Mouse (Mus musculus): Measurements from ENCODE around the gene 1700025G04Rik.

Gene 1700025G04Rik

DNA sequence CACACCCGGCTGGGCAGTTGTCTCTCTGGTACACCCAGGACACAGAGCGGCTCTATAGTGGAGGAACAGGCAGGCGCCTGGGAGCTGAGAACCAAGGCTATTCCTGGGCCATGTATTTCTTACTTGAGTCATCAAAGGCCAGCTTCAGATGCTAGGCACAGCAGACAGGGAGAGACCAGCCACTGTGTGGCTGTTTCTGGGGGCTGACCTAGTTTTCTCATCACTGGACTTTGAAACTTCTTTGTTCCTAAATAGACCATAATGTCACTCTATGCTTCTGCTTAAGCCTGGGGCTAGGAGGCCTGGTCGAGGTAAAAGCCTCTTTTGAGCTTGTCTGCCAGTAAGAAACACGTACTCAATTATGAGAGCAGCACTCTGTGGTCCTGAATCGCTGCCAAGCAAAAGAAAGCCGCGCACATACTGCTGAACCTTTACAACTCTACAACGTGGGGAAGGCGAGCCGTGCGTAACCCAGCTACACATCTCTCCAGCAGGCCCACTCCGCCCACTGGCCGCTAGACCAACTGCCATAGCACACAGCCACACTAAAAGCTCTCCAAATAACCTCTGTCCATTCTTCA, 199.8 kb downstream of the 1700025G04Rik start:
- peak; percentile 74 for DNase-seq

DNA sequence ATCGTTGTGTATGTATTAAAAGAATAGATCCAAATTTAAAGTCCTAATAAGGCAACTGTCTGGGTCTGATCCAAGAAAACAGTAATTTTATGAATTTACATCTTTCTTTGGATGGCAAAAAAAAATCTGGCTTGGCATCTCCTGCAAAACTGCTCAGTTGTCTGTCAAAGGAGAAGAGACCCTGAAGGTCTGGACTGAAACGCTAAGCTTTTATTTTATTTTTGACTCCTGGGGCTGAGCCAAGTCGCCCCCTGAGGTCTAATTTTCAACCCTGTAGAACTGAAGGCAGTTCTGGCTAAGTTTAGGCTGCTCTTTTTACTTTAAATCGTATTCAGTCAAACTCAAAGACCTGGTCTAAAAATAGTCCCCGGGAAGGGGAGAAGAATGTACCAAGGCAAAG, 202.3 kb downstream of the 1700025G04Rik start:
- no peak for DNase-seq

DNA sequence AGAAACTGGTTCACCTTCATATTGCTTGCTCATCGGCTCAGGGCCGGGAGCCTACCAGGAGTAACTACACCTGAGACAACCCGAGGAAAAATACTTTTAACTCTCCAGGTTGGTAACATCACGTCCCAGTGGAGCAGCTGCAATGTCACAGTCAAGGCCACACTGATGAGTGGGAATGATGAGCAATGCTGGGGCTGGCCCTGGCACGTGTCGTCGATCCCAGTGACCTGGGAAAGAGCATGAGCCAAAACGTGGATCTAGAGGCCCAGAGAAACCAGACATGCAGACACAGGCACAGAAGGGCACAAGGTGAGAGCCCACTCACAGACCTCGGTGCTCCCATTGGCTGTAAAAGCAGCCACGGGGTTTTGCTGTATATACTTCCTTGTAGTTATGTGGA, 202.8 kb downstream of the 1700025G04Rik start:
- DNase-seq: no peak

DNA sequence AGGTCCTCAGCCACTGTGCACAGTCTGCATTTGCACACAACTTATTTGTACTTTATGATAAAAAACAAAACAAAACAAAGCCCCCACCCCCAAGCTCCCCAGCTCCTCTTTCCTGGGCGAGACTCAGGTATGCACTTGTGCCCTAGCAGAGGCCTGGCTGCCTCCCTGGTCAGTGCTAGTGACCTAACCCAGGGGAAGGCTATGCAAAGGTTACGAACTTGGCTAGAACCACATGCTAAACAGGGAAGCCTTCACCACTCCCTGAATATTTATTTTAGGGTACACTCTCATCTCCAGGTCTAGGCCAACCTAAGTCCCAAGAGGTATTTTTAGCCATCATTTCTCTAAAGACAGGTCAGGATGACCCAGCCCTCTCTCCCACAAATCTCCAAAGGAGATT, 203.8 kb downstream of the 1700025G04Rik start:
- no peak for DNase-seq

DNA sequence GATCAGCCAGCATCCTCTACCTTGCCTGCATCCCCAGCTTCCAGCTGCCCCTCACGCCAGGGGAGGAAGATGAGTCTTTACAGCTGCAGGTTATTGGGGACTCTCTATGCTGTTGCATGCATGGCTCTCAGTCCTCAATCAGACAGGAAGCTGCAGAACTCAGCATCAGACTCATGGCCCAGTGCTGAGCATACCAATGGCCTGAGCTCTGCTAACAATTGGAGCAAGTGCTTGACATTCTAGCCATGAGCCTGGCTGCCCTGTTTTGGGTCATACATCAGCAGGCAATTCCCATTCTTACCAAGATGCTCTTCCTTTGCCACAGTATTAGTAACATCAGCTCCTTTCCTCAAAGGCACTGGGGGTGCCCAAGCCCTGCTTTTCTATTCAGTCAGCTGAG, 208.7 kb downstream of the 1700025G04Rik start:
- no peak for DNase-seq

DNA sequence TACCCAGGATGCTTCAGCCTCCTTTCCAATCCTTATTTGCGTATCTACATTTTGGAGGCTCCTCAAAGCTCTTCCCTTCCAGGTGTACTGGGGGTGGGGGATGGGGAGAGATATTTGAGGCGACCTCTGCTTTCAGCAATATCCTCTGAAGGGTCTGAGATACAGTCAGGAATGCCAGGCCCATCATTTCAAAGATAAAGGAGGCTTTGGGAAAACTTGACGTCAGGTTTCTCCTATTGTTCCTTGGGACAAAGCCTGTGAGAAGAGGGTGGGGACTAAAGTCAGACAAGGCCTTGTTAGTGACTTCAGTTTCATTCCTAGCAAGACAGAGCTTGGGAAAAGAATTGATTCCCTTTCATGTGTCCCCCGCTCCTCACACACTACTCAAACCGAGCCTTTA, 209.2 kb downstream of the 1700025G04Rik start:
- no peak for DNase-seq

DNA sequence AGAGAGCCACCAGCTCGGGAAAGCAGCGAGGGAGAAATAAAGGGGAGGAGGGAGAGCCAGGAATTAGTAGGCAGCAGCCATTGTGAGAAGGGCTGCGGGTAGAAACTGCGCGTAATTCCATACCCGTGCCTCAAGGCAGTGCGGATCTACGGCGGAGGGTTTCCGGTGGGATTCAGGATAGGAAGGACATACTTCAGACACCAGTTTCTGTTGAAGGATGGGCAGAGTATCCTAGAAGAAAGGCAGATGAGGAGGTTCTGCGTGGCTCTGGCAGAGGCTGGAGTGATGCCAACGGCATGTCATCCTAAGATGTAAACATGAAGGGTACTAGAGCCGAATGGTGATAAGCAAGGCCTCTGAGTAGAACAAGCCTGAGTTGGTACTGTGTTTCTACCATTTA, 210.0 kb downstream of the 1700025G04Rik start:
- no peak for DNase-seq

DNA sequence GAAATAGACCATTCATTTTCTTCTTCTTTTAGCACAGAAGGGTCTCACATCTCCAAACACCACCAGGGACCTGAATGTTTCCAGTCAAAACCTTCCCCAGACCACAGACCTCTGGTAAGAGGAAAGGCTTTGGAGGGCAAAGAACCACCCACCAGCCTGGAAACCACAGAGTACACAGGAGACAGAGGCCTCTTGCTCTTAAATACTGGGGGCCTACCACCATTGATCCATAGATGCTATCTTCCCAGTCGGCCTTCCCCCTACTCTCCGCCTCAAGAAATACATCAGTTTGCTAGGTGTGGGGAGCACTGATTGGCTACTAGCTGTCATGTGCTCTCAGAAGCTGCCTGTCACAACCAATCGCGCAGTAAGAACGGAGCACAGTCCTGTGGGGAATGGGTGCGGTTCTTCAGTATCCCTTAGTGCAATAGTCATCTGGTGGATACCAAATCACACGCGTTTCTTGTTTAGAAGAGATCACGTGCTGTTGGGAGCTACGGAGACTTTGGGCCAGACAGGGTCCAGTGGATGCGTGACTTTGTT, 210.5 kb downstream of the 1700025G04Rik start:
- no peak for DNase-seq

DNA sequence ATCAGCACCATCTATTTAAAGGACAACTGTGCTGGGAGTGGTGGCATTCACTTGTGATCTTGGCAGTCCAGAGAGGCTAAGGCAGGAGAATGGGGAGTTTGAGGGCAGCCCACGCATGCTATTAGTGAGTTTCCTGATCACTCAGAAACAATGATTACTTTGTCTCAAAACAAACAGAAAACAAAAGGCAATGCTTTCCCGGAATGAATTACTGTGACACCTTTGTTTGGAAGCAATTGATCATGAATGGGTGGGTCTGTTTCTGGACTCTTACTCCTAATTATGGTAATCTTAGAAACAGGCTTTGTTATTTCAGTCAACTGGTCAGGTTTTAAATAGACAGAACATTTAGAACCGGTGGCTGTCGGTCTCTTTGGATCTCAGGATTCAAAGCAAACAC, 211.5 kb downstream of the 1700025G04Rik start:
- DNase-seq: peak; percentile 91

DNA sequence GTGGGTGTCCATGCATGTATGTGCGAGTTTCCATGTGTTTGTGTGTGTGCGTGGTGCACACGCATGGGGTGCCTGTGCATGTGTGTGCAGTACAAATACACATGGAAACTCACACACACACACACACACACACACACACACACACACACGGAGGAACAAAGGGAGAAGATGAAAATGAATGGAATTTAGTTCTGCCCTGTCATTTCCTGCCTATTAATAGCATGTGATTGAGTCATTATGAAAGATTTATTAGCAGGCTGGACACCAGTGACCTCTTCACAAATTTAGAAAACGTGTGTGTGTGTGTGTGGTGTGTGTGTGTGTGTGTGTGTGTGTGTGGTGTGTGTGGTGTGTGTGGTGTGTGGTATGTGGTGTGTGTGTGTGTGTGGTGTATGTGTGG, 217.0 kb downstream of the 1700025G04Rik start:
- DNase-seq: no peak

DNA sequence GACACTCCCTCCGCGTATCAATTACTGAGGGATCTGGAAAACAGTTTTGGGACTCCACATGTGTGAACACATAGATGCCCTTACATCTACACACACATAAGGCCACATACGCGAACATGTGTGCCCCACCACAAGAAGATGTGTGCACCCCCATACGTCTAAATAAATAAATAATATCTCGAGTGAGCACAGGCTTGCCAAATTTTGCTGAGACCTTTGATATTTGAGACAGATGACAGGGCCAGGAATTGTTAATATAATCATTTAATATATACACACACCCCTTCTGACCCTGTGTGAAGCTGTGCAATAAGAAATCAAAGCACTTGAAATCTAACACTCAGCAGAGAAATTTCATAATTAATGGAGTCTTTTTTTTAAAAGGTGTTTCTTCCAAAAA, 225.6 kb downstream of the 1700025G04Rik start:
- no peak for DNase-seq

DNA sequence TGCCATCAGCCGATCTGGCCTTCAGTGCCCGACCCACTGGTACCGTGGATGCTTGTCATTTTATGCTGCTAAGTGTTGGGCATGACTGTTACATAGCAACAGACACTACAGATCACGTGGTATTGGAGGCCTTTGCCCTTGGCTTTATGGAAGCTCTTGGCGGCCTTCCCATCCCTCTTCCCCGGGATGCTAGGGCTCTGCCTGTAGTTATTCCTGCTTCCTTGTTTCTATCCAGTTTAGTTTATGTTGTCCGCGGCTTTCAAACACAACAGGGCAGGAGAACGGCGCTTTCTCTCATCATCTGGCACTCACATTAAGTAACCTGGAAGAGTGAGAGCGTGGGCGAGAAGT, 226.2 kb downstream of the 1700025G04Rik start:
- DNase-seq: no peak

DNA sequence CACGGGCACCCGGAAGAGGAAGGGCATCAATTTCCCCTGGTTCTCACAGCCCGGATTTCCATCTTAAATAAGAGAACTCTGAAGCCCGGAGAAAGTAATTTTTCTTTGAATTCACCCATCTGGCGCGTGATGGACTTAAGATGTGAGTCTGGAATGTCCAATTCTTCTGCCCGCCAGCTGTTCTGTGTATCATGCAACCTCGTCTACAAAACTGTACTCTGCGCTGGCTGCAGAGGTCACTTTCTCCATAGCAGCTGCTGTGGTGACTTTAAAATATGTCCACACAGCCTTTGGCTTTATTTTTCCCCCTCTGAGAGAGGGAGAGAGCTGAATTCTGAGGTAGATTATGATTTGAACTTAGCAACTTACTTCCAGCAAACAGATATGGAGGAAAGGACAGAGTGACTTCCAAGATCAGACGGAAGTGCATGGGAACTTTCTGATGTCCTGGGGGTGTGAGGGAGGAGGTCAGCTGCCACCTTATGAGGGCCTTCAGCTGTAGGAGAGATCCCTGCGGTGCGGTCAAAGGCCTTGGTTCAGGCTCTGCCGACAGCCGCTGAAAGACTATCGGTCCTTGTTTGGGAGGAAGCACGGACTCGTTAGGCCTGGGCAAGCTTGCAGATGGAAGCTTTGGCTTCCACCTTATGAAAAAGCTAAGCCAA, 226.7 kb downstream of the 1700025G04Rik start:
- no peak for DNase-seq

DNA sequence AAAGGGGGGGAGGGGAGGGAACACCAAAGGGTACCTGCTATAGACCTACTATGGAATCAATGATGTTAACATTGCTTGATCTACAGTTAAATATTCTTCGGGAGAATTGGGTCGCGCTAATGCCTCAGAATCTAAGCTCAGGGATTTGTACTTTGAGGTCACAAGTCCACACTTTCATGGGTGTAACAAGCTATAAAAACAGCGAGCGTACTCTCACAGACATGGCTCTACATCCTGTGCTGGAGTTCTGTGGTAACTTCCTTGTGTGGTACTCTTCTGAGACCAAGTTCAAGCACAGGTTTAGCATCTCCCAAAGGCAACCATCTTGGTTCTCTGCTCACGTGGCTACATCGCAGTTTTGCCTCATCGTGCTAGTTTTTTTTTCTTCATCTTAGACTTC, 227.8 kb downstream of the 1700025G04Rik start:
- no peak for DNase-seq

DNA sequence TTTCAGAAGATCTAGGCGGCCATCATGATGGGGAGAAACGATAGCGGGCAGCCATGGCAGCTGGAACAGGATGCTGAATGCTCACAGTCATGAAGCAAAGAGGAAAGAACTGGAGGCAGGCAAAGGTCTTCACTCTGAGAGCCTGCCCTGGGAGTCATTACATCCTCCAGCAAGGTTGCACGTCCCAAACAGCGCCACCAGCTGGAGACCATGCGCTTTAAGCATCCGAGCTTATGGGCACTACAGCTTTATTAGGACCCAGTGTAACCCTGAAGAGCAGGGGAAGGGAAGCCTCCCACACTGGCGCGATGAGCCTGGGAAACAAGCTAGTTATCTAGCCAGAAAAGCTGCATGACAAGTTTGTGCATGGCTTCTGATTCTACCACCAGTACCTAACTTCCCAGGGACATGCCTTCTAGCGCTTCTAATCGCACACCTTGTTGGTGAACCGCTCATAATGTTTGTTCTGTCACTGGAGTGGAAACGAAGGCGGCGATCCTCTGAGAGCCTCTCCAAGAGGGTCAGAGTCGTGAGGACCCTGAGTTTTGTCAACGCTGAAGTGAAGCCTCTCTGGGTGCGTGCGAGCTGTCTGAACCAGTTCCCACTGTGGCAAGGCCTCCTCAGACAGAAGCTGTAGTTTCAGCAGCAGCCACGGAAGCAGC, 228.5 kb downstream of the 1700025G04Rik start:
- no peak for DNase-seq

DNA sequence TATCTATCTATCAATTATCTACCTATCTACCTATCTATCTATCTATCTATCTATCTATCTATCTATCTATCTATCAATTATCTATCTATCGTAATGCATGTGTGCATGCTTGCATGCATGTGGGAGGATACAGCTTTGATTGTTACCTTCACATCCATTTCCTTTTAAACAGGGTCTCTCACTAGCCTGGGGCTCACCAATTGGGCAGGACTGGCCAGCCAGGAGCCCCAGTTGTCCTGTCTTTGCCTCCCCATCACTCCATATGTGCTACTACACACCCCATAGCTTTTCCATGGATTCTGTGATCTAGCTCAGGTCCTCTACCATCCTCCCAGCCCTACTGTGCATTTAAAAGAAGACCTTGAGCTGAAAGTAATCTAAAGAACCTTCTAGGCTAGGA, 231.5 kb downstream of the 1700025G04Rik start:
- no peak for DNase-seq

DNA sequence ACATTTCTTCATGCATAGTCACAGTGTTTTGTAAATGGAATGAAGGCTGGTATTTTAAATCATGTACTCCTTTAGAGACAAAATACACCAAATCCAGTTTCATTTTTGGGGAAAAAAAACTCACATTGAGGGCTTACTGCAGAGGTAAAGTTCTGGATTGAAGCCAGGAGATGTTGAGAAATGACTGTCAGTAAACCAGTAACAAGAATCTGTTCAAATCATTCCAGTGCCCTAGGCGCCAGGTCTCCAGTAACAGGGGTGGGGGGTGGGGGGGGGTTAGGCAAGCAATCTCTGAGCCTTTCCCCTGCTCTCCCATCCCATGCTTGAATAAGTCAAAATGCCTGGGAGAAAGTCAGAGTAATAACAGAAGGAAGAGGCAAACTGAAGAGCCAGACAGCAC, 234.4 kb downstream of the 1700025G04Rik start:
- no peak for DNase-seq

DNA sequence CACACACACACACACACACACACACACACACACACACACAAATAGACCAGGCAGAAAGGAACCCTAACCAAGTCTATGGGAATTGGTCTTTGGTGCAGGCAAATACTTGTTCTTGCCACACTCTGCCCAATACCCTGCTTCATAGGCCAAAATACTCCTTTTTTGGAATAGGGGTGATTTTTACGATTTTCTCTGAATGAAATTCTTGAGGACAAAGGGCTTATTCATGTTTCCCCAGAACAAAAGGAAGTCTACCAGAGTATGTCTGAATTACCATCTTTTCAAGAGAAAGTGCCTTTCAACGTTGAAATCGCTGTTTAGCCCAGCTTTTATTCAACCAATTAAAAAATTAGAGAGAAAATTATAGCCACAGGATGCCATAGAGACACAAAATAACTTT, 237.9 kb downstream of the 1700025G04Rik start:
- DNase-seq: no peak

DNA sequence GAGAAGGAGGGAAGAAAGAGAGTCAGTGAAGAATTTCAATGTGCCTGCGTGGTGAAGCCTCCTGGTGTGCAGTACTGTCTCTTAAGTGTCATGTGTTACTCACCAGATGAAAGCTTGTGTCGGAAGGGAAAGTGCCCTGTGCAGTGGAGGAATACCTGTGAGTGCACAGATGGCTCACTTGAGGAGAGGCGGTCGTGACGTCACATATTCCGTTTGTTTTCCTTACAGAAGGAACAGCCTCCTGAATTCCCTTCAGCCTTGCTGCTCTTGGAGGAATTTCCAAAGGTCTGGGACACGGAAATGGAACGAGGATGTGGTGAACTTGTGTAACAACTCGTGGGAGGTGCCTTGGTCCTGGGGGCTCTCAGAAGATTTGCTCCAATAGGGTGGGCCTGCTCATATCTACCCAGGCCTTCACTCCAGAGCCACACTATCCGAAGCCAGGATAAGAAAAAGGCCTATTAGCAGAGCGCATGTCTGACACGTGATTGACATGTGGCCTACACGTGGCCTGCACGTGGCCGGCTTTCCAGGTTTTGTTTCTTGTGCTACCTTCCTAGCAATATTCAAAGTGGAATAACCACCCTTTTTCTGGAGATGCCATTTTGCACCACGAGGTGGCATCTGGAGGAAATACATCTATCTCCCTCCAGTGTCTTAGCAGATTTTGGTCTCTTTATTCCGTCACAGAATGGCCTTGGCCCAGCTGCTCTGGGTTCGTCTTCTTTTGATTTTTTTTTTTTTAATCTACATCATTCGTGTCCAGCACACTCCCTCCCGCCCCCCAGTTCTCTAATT, 238.7 kb downstream of the 1700025G04Rik start:
- no peak for DNase-seq

DNA sequence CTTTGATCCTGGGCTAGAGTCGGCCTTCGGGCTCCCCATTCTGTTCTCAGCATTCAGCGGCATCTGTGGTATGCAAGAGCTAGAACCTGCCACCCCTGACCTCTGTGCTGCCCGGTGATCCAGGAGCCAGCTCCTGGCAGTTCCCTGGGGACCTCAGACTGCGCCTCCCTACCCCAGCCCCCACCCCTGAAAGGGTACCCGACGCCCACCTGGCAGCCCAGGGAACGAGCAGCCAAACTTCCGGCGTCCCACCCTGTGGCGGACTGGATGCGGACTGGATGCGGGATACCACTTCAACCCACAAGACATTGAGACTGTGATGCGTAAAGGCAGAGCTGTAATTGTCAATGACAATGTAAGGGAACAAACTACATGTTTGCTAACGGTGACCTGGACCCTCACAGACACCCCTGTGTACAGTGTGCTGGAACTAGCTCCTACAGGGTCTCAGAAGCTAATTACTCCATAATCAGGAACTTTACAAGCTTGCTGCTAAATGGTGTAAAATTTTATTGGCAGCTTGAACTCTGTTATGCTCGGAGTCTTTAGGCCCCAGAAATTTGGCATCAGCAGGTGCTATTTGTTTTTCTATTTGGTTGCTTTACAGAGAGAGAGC, 239.8 kb downstream of the 1700025G04Rik start:
- no peak for DNase-seq

DNA sequence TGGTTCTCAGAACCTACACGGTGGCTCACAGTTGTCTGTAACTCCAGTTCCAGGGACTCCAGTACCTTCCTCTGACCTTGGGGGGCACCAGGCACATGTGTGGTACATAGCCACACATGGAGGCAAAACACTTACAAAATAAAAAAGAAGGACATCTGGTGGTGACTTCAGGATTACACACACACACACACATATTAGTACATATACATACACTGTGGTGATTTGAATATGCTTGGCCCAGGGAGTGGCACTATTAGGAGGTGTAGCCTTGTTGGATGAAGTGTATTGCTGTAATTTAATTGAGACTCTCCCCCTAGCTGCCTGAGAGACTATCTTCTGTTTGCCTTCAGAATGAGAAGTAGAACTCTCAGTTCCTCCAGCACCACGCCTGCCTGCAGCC, 241.6 kb downstream of the 1700025G04Rik start:
- DNase-seq: no peak

DNA sequence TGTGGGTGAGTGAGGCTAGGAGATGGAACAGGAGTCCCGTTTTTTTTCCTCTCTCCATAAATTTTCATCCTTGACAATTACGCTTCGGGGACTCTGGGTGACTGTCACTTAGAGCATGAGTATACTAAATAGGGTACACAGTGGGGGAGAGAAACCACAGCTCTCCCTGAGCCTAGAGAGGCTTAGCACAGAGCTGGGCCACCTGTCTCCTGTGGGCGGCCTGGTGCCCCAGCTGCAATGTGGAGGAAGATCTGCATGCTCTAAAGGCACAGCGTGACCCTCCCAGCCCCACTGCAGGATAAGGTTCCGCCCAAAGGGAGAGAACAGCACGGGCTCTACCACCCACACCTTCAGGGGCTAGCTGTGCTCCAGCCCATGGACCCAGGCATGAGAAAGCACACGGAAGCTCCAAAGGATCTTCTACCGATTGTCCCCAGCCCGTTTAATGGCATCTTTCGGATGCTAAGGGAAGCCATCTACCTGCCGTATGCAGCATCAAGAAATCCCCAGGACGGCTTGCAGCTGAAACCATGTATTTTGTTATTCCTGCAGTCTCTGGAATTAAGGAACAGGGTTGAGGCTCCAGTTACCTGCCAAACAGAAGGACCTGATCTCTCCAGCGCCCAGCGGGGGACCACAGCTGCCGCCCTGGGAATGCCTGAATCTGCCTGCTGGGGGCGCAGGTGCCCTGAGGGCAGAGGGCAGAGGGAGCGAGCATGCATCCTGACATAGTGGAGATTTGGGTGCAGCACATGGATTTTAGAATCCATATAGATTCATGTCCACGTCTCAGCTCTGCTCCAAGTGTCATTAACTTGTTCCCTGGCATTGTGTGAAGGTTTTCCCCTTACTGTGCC, 243.8 kb downstream of the 1700025G04Rik start:
- DNase-seq: no peak
